32 mouse cellular contexts compared by ENCODE assay signal in the genomic region with DNA sequence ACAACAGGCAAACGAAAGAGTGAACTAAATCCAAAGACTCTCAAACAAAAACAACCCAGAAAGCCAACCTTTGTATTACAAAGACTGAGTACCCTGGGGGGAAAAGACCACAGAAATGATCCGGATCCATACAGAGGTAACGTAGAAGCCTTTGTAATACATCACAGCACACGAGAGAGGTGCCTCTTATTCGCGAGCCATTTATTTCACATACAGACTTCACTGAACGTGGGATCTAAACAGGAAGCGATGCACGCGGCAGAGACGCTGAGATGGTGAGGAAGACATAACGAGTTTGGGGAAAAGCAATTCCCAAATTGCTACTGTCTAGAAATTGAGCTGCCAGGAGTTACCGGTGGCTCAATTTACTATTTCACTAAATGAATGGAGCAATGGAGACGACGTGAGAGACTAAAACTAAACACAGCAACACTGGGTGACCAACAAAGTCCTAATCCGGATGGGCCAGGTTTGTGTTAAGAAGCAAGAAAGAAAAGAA. TPM values are rescaled to one million over a fixed set of nuclear protein-coding genes. Genes with fewer than 3 reads are reported as not detected.
DNase-seq lines count a peak whose midpoint lies in the region; ATAC-seq lines count a peak whose summit lies in the region.
"Had no signal": no experiment of that assay in that cellular context is flagged by ENCODE, and none has a peak within 500 bp of the region (broad histone marks: within the 10 kb centered on the region; RNA-seq: fewer than 3 reads in every experiment).

No protein-coding gene starts in this region.

- H3K27ac ChIP-seq in hindbrain, embryonic 14.5 days, result peak overlapping the region; percentile 47; the same call in 1 of the 2 replicates
- H3K27ac ChIP-seq in hindbrain, embryonic 10.5 days, result no peak overlapping the region
- no peak overlapping the region for H3K27ac ChIP-seq in neural tube, embryonic 12.5 days
- H3K27ac ChIP-seq: embryonic facial prominence, embryonic 15.5 days; gastrocnemius, adult 2 months; layer of hippocampus, adult 2 months; left cerebral cortex, adult 2 months; limb, embryonic 12.5 days; lung, embryonic 15.5 days; midbrain, embryonic 15.5 days had no signal

- ATAC-seq in hindbrain, embryonic 14.5 days (ENCODE audit: low FRiP score), result no peak
- no peak for ATAC-seq in neural tube, embryonic 12.5 days (ENCODE audit: low FRiP score, low read depth)
- ATAC-seq: activated CD4-positive, CD25-positive, alpha-beta regulatory T cell, adult 4 months; forebrain, embryonic 16.5 days; inflammation-experienced regulatory T-cells, adult 6 months; midbrain, embryonic 15.5 days had no signal

- H3K9ac ChIP-seq in hindbrain, embryonic 14.5 days, result no peak overlapping the region
- H3K9ac ChIP-seq in neural tube, embryonic 12.5 days, result no peak overlapping the region
- H3K9ac ChIP-seq: embryonic facial prominence, embryonic 15.5 days; limb, embryonic 12.5 days; lung, embryonic 15.5 days; midbrain, embryonic 15.5 days had no signal

- no peaks in the 10 kb centered on the region for H3K36me3 ChIP-seq in hindbrain, embryonic 14.5 days (replicated peaks; ENCODE audit: control insufficient read depth, insufficient read depth)
- H3K36me3 ChIP-seq in hindbrain, embryonic 10.5 days, result no peaks in the 10 kb centered on the region
- no peaks in the 10 kb centered on the region for H3K36me3 ChIP-seq in neural tube, embryonic 12.5 days
- H3K36me3 ChIP-seq: limb, embryonic 12.5 days; midbrain, embryonic 15.5 days had no signal

- H3K4me1 ChIP-seq in hindbrain, embryonic 14.5 days (replicated peaks; ENCODE audit: control insufficient read depth, insufficient read depth, low read length), result no peaks in the 10 kb centered on the region
- H3K4me1 ChIP-seq in hindbrain, embryonic 10.5 days (replicated peaks), result peaks cover 12% of the 10 kb centered on the region
- no peaks in the 10 kb centered on the region for H3K4me1 ChIP-seq in neural tube, embryonic 12.5 days
- H3K4me1 ChIP-seq: embryonic facial prominence, embryonic 15.5 days; limb, embryonic 12.5 days; lung, embryonic 15.5 days; midbrain, embryonic 15.5 days had no signal

- H3K4me2 ChIP-seq in hindbrain, embryonic 14.5 days (replicated peaks), result 0 out of 2 replicates have a peak overlapping the region, but pooled peaks have one; percentile 22
- peak overlapping the region; percentile 23 for H3K4me2 ChIP-seq in neural tube, embryonic 12.5 days (replicated peaks)
- H3K4me2 ChIP-seq: embryonic facial prominence, embryonic 15.5 days; heart, embryonic 11.5 days; limb, embryonic 12.5 days; lung, embryonic 15.5 days; midbrain, embryonic 15.5 days had no signal

- no peaks in the 10 kb centered on the region for H3K27me3 ChIP-seq in hindbrain, embryonic 14.5 days (ENCODE audit: control insufficient read depth, insufficient read depth, low read length)
- no peaks in the 10 kb centered on the region for H3K27me3 ChIP-seq in hindbrain, embryonic 10.5 days (ENCODE audit: insufficient read depth, poor library complexity, severe bottlenecking)
- no peaks in the 10 kb centered on the region for H3K27me3 ChIP-seq in neural tube, embryonic 12.5 days (replicated peaks)
- H3K27me3 ChIP-seq: embryonic facial prominence, embryonic 15.5 days; limb, embryonic 12.5 days; lung, embryonic 15.5 days; midbrain, embryonic 15.5 days had no signal

- DNase-seq in embryo, embryonic 10.5 days (ENCODE audit: low spot score), result peak; percentile 17
- no peak for DNase-seq in embryo, embryonic 10 days (ENCODE audit: low spot score)
- peak; percentile 60 for DNase-seq in hindbrain, embryonic 14.5 days (ENCODE audit: low spot score)
- no peak for DNase-seq in hindbrain, embryonic 10.5 days (ENCODE audit: low spot score)
- DNase-seq in neural tube, embryonic 10.5 days (ENCODE audit: extremely low spot score, low spot score), result no peak
- no peak for DNase-seq in lung, postnatal 36 days
- no peak for DNase-seq in yolk sac, embryonic 10.5 days (ENCODE audit: low spot score)
- DNase-seq: adrenal gland, adult 8-10 months; cerebellum, adult 8-10 months; cerebellum, postnatal 25 days; embryo, embryonic 11 days; gastrocnemius, adult 2 months; gastrocnemius, postnatal 36 days; heart, adult 18-20 months; heart, postnatal 36 days; kidney, adult 18-20 months; kidney, postnatal 36 days; right cerebral cortex, adult 18-20 months; spleen, adult 18-20 months; thymus, postnatal 14 days had no signal

- H3K4me3 ChIP-seq in hindbrain, embryonic 14.5 days (replicated peaks; ENCODE audit: low read length), result no peak overlapping the region
- H3K4me3 ChIP-seq in hindbrain, embryonic 10.5 days, result no peak overlapping the region
- no peak overlapping the region for H3K4me3 ChIP-seq in neural tube, embryonic 12.5 days
- H3K4me3 ChIP-seq: embryonic facial prominence, embryonic 15.5 days; gastrocnemius, adult 2 months; layer of hippocampus, adult 2 months; left cerebral cortex, adult 2 months; limb, embryonic 12.5 days; lung, embryonic 15.5 days; midbrain, embryonic 15.5 days; myocyte had no signal

- WGBS in hindbrain, embryonic 14.5 days, result 25% methylated on average over 16 of the region's 16 CpGs
- 69% methylated on average over 16 of the region's 16 CpGs for WGBS in hindbrain, embryonic 10.5 days
- 49% methylated on average over 16 of the region's 16 CpGs for WGBS in neural tube, embryonic 12.5 days

- no peaks in the 10 kb centered on the region for H3K9me3 ChIP-seq in hindbrain, embryonic 14.5 days (ENCODE audit: control insufficient read depth, low read length)
- H3K9me3 ChIP-seq in hindbrain, embryonic 10.5 days, result no peaks in the 10 kb centered on the region
- no peaks in the 10 kb centered on the region for H3K9me3 ChIP-seq in neural tube, embryonic 12.5 days
- H3K9me3 ChIP-seq: embryonic facial prominence, embryonic 15.5 days; limb, embryonic 12.5 days; lung, embryonic 15.5 days; midbrain, embryonic 15.5 days had no signal

RNA-seq across cellular contexts. Expression of a gene that starts 41.6 kb away (rescaled TPM):
- 13.7 and 16.2 TPM in 2 replicates for polyA plus RNA-seq in hindbrain, embryonic 14.5 days (2014; fragmentation: Nextera tagmentation; extraction: Ambion mirVana)
- 3.8 and 5.9 TPM in 2 replicates for polyA plus RNA-seq in hindbrain, embryonic 10.5 days (2016; fragmentation: Nextera tagmentation; extraction: Ambion mirVana)
- 15.5 and 17.3 TPM in 2 replicates for polyA plus RNA-seq in neural tube, embryonic 12.5 days (2016; fragmentation: Nextera tagmentation; extraction: Ambion mirVana)
- polyA plus RNA-seq: activated CD4-positive, CD25-positive, alpha-beta regulatory T cell, adult 4 months; inflammation-experienced regulatory T-cells, adult 6 months had no signal

Comparison
In these comparisons a context has a peak if more than half of its experiments do, and no peak if none do; other contexts are left out.
1. DNase-seq: peak in embryo, embryonic 10.5 days (single experiment) and hindbrain, embryonic 14.5 days (single experiment); none in embryo, embryonic 10 days (single experiment), hindbrain, embryonic 10.5 days (single experiment), neural tube, embryonic 10.5 days (single experiment), lung, postnatal 36 days (single experiment) and yolk sac, embryonic 10.5 days (single experiment).